Mouse (Mus musculus): ENCODE data around the gene Ppp1r9a. TPM values are rescaled to one million over a fixed set of nuclear protein-coding genes. Genes with fewer than 3 reads are reported as not detected.

The Ppp1r9a gene
- polyA plus RNA-seq, 1 experiment from 2014 or later: 17.8 TPM

GRCm38 (mm10) chr6:5168158-5168557 is 265.4 kb downstream of the Ppp1r9a start:
- Histone ChIP-seq H3K4me1 (ENCODE audit: control insufficient read depth, insufficient read depth, low read length) (peaks cover 6% of the 10 kb centered on the region; the same call in 1 of the 2 replicates), H3K9me3 (ENCODE audit: control insufficient read depth, low read length) (no peaks in the 10 kb centered on the region), H3K4me2 (no peak overlapping the region), H3K9ac (ENCODE audit: low read length) (no peak overlapping the region), H3K27me3 (ENCODE audit: control insufficient read depth, insufficient read depth, low read length) (no peaks in the 10 kb centered on the region), H3K36me3 (ENCODE audit: control insufficient read depth, insufficient read depth, low read length) (no peaks in the 10 kb centered on the region), H3K27ac (ENCODE audit: low read depth, low read length) (no peak overlapping the region), H3K4me3 (ENCODE audit: low read depth, low read length) (no peak overlapping the region)
- 85% methylated on average over 9 of the region's 9 CpGs for WGBS
- no peak for DNase-seq (ENCODE audit: low spot score, missing footprints)
- no peak for ATAC-seq (ENCODE audit: low FRiP score)

DNA sequence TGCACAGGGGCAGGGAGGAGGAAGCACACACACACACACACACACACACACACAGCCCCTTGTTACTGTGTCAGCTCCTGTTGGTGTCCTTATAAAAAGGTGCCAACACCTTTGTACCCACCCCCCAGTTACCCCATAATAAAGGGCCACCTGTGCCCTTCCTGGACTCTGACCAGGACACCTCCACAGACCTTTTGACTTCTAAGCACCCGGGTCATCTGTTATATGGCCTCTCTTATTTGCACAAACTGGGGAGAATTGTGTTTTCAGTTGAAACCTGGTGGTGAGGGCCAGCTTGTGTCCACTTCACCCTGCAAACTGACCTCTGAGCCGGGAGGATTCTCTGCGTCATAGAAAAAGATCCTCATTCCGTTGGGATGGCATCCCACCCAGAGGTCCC is 268.7 kb downstream of the Ppp1r9a start:
- Histone ChIP-seq H3K36me3 (ENCODE audit: control insufficient read depth, insufficient read depth, low read length) (no peaks in the 10 kb centered on the region), H3K4me3 (ENCODE audit: low read depth, low read length) (no peak overlapping the region), H3K27me3 (ENCODE audit: control insufficient read depth, insufficient read depth, low read length) (no peaks in the 10 kb centered on the region), H3K4me1 (ENCODE audit: control insufficient read depth, insufficient read depth, low read length) (peaks cover 6% of the 10 kb centered on the region; the same call in 1 of the 2 replicates), H3K4me2 (no peak overlapping the region), H3K27ac (ENCODE audit: low read depth, low read length) (no peak overlapping the region), H3K9ac (ENCODE audit: low read length) (no peak overlapping the region), H3K9me3 (ENCODE audit: control insufficient read depth, low read length) (no peaks in the 10 kb centered on the region)
- DNase-seq (ENCODE audit: low spot score, missing footprints) (no peak), ATAC-seq (ENCODE audit: low FRiP score) (no peak)
- 86% methylated on average over 4 of the region's 4 CpGs for WGBS

GRCm38 (mm10) chr6:5172571-5172970 is 269.9 kb downstream of the Ppp1r9a start:
- H3K4me2 ChIP-seq: no peak overlapping the region
- H3K27me3 ChIP-seq (ENCODE audit: control insufficient read depth, insufficient read depth, low read length): no peaks in the 10 kb centered on the region
- 0 out of 2 replicates have a peak, but pooled peaks have one; percentile 19 for ATAC-seq (ENCODE audit: low FRiP score)
- no peak overlapping the region for H3K9ac ChIP-seq (ENCODE audit: low read length)
- WGBS: 73% methylated on average over 9 of the region's 9 CpGs
- DNase-seq (ENCODE audit: low spot score, missing footprints): no peak
- no peaks in the 10 kb centered on the region for H3K9me3 ChIP-seq (ENCODE audit: control insufficient read depth, low read length)
- H3K4me3 ChIP-seq (ENCODE audit: low read depth, low read length): no peak overlapping the region
- H3K27ac ChIP-seq (ENCODE audit: low read depth, low read length): no peak overlapping the region
- no peaks in the 10 kb centered on the region for H3K36me3 ChIP-seq (ENCODE audit: control insufficient read depth, insufficient read depth, low read length)
- H3K4me1 ChIP-seq (ENCODE audit: control insufficient read depth, insufficient read depth, low read length): no peaks in the 10 kb centered on the region

DNA sequence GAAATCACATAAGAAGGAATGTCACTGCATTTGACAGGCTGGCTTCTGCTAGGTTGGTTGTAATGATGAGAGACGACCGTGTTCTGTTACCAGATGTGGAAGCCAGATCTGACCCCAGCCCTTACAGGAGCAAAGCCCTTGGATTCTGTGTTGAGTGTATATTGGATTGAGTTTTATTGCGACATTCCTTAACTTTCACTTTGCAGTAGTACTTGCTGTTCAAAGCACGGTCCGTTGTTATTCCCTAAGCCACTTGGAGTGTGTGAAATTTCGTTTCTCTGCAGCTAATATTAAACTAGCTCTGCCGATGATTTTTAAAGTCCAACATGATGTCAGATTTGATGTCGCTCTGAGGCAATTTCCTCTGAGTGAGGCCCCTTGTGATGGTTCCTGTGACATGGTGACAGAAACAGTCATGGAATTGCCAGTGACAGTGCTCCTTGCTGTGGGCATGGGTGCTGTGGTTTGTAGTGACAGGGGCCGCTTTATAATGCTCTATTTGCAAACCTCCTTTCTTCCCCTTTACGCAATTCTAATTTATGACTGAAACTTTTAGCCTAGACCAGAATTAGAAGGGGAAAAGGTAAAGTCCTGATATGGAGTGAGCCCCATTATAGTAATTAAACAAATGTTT is 271.6 kb downstream of the Ppp1r9a start:
- no peak overlapping the region for H3K27ac ChIP-seq (ENCODE audit: low read depth, low read length)
- DNase-seq (ENCODE audit: low spot score, missing footprints) (no peak), ATAC-seq (ENCODE audit: low FRiP score) (no peak)
- H3K4me2 ChIP-seq: no peak overlapping the region
- no peaks in the 10 kb centered on the region for H3K9me3 ChIP-seq (ENCODE audit: control insufficient read depth, low read length)
- H3K27me3 ChIP-seq (ENCODE audit: control insufficient read depth, insufficient read depth, low read length): no peaks in the 10 kb centered on the region
- H3K36me3 ChIP-seq (ENCODE audit: control insufficient read depth, insufficient read depth, low read length): no peaks in the 10 kb centered on the region
- no peak overlapping the region for H3K9ac ChIP-seq (ENCODE audit: low read length)
- WGBS: 91% methylated on average over 10 of the region's 10 CpGs
- H3K4me3 ChIP-seq (ENCODE audit: low read depth, low read length): no peak overlapping the region
- no peaks in the 10 kb centered on the region for H3K4me1 ChIP-seq (ENCODE audit: control insufficient read depth, insufficient read depth, low read length)

DNA sequence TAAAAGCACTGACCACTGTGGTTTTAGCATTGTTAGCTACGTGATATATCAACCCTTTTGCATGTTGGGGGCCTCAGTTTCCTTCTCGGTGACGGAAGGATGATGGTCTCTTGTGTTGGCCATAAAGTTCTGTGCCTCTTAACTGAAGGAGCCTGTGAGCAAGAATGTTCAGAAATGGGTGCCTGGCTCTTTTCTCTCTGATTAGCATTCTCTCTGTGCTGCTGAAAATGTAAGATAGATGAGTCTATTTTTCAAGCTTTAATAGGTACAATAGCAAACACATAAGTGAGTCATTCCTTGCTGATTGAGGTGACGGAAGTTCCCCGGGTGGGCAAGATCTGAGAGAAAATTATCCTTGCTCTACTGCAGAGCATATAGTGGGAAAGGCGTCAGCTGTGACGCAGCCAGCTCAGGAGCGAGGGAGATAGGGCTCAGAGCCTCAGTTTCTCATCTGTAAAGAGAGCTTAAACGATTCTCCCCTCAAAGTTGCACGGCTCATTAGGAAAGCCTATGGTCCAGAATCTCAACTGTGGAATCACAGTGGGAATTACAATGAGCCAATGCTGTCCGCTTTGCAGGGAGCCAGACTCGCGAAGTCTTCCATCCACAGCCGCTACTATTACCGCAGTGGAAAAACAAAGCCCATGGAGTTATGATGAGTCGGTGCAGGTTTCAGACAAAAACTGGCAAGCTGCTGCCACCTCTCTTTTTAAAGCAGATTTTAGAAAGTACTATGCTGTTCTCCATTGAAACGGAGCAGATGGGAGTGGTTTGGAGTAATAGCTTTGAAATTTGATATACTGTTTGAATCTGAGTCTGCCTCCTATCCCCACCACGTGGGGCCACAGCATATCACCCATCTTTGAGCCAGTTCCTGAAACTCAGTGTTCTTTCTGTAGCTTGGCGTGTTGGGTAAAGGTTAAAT is 275.5 kb downstream of the Ppp1r9a start:
- 47% methylated on average over 19 of the region's 19 CpGs for WGBS
- no peaks in the 10 kb centered on the region for H3K36me3 ChIP-seq (ENCODE audit: control insufficient read depth, insufficient read depth, low read length)
- no peaks in the 10 kb centered on the region for H3K4me1 ChIP-seq (ENCODE audit: control insufficient read depth, insufficient read depth, low read length)
- no peaks in the 10 kb centered on the region for H3K27me3 ChIP-seq (ENCODE audit: control insufficient read depth, insufficient read depth, low read length)
- DNase-seq (ENCODE audit: low spot score, missing footprints) (peak; percentile 90), ATAC-seq (ENCODE audit: low FRiP score) (peak; percentile 65; the same call in 1 of the 2 replicates)
- no peaks in the 10 kb centered on the region for H3K9me3 ChIP-seq (ENCODE audit: control insufficient read depth, low read length)
- H3K4me3 ChIP-seq (ENCODE audit: low read depth, low read length): no peak overlapping the region
- H3K27ac ChIP-seq (ENCODE audit: low read depth, low read length): no peak overlapping the region
- H3K9ac ChIP-seq (ENCODE audit: low read length): no peak overlapping the region
- H3K4me2 ChIP-seq: peak overlapping the region; percentile 1; the same call in 1 of the 2 replicates

DNA sequence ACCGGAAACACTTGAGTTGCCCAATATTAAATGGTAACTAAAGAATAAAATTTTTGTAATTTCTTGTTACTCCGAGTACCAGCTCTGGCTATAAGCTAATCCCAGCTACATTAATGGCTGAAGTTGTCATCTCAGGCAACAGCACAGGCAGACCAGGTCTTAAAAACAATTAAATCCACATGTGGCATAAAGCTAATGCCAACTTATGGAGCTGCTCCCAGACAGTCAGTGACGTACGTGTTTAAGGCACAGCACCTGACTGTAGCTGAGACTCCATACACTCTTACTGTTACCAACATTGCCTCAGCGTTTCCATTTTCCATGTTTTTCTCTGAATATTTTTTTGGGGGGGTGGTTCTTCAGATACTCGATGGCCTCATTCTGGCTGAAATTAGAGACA is 276.5 kb downstream of the Ppp1r9a start:
- Histone ChIP-seq H3K4me3 (ENCODE audit: low read depth, low read length) (no peak overlapping the region), H3K27ac (ENCODE audit: low read depth, low read length) (no peak overlapping the region), H3K4me1 (ENCODE audit: control insufficient read depth, insufficient read depth, low read length) (no peaks in the 10 kb centered on the region), H3K27me3 (ENCODE audit: control insufficient read depth, insufficient read depth, low read length) (no peaks in the 10 kb centered on the region), H3K9ac (ENCODE audit: low read length) (no peak overlapping the region), H3K36me3 (ENCODE audit: control insufficient read depth, insufficient read depth, low read length) (no peaks in the 10 kb centered on the region), H3K9me3 (ENCODE audit: control insufficient read depth, low read length) (no peaks in the 10 kb centered on the region), H3K4me2 (no peak overlapping the region)
- ATAC-seq (ENCODE audit: low FRiP score): no peak
- no peak for DNase-seq (ENCODE audit: low spot score, missing footprints)
- WGBS: 89% methylated on average over 6 of the region's 6 CpGs

DNA sequence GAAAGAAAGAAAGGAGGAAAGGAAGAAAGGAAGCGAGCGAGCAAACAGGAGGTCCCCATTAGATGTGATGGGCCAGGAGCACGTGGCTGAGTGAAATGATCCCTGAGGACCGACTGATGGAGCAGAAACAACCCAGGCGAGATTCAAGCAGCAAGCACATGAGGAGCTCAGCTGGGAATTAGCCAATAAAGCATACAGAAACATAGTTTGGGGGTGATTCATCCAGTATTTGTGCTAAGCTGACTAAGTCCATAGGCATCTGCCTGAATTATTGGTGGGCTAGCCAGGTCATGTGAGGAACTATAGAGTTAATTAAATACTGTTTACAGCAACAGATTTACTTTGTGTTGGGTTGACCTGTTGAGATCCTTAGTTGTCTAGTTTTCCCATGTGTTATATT is 277.9 kb downstream of the Ppp1r9a start:
- Histone ChIP-seq H3K4me1 (ENCODE audit: control insufficient read depth, insufficient read depth, low read length) (no peaks in the 10 kb centered on the region), H3K4me3 (ENCODE audit: low read depth, low read length) (no peak overlapping the region), H3K27ac (ENCODE audit: low read depth, low read length) (no peak overlapping the region), H3K27me3 (ENCODE audit: control insufficient read depth, insufficient read depth, low read length) (no peaks in the 10 kb centered on the region), H3K9ac (ENCODE audit: low read length) (no peak overlapping the region), H3K36me3 (ENCODE audit: control insufficient read depth, insufficient read depth, low read length) (no peaks in the 10 kb centered on the region), H3K9me3 (ENCODE audit: control insufficient read depth, low read length) (no peaks in the 10 kb centered on the region), H3K4me2 (no peak overlapping the region)
- ATAC-seq (ENCODE audit: low FRiP score) (no peak), DNase-seq (ENCODE audit: low spot score, missing footprints) (peak; percentile 51)
- 83% methylated on average over 5 of the region's 5 CpGs for WGBS

GRCm38 (mm10) chr6:5186229-5186950 is 283.7 kb downstream of the Ppp1r9a start:
- Histone ChIP-seq H3K36me3 (ENCODE audit: control insufficient read depth, insufficient read depth, low read length) (no peaks in the 10 kb centered on the region), H3K4me1 (ENCODE audit: control insufficient read depth, insufficient read depth, low read length) (no peaks in the 10 kb centered on the region), H3K4me3 (ENCODE audit: low read depth, low read length) (no peak overlapping the region), H3K27ac (ENCODE audit: low read depth, low read length) (no peak overlapping the region), H3K27me3 (ENCODE audit: control insufficient read depth, insufficient read depth, low read length) (no peaks in the 10 kb centered on the region), H3K9me3 (ENCODE audit: control insufficient read depth, low read length) (no peaks in the 10 kb centered on the region), H3K9ac (ENCODE audit: low read length) (no peak overlapping the region), H3K4me2 (no peak overlapping the region)
- no peak for ATAC-seq (ENCODE audit: low FRiP score)
- peak; percentile 76 for DNase-seq (ENCODE audit: low spot score, missing footprints)
- 88% methylated on average over 7 of the region's 7 CpGs for WGBS

Data from midbrain, embryonic 11.5 days (tissue).